Mouse (Mus musculus) kidney, postnatal 0 days (tissue): ENCODE measurements at regions not wholly inside any gene's neighbourhood (a gene's known extent, or its start where the extent isn't known, plus 50 kb on each side); places are given as distances from the start of the nearest gene placed in this dataset.

Source experiments
- ATAC-seq: fragments of 200-750 bp; cut with Nextera tagmentation; replicated peaks from 2 replicates; pipeline ENCODE4 v1.8.0; 2017; ENCODE audit warnings: low read depth, moderate number of reproducible peaks, moderate TSS enrichment, moderate library complexity; ENCODE audit not compliant: low FRiP score
- DNase-seq: peaks from one replicate; pipeline ENCODE4 v3.0.0-alpha.2; 2016; ENCODE audit warnings: low spot score
- H3K27ac ChIP-seq: fragments of 300-500 bp; sonication (generic); 2 replicates; pipeline ENCODE4 v1.5.1; 2014; ENCODE audit warnings: mild to moderate bottlenecking
- H3K27me3 ChIP-seq: fragments of 300-500 bp; sonication (generic); 2 replicates; pipeline ENCODE4 v1.6.1; 2014; ENCODE audit warnings: low read length, mixed read lengths; ENCODE audit not compliant: insufficient read depth
- H3K36me3 ChIP-seq: fragments of 300-500 bp; sonication (generic); 2 replicates; pipeline ENCODE4 v1.6.1; 2014; ENCODE audit warnings: low read length, mixed read lengths; ENCODE audit not compliant: insufficient read depth
- H3K4me1 ChIP-seq: fragments of 300-500 bp; sonication (generic); replicated peaks from 2 replicates; pipeline ENCODE4 v1.6.1; 2014; ENCODE audit warnings: antibody characterized with exemption, low read length, mixed read lengths; ENCODE audit not compliant: insufficient read depth
- H3K4me2 ChIP-seq: fragments of 300-500 bp; sonication (generic); 2 replicates; pipeline ENCODE4 v1.6.1; 2014; ENCODE audit warnings: mild to moderate bottlenecking, low read length, moderate library complexity, mixed read lengths
- H3K4me3 ChIP-seq: fragments of 300-500 bp; sonication (generic); replicated peaks from 2 replicates; pipeline ENCODE4 v1.5.1; 2014; ENCODE audit warnings: low read depth, low read length
- H3K9ac ChIP-seq: fragments of 300-500 bp; sonication (generic); 2 replicates; pipeline ENCODE4 v1.6.1; 2014; ENCODE audit warnings: low read depth, low read length
- H3K9me3 ChIP-seq: fragments of 300-500 bp; sonication (generic); replicated peaks from 2 replicates; pipeline ENCODE4 v1.6.1; 2016; ENCODE audit warnings: low read length, inconsistent platforms, mixed read lengths
- CTCF ChIP-seq: IDR thresholded peaks from 2 replicates; pipeline ENCODE4 v1.5.1; 2016; ENCODE audit warnings: antibody characterized with exemption, low read depth, mild to moderate bottlenecking, moderate library complexity
- WGBS: fragments of 180-500 bp; shearing (Covaris S2); extraction: QIAGEN DNeasy Blood & Tissue Kit; methylation state at CpG from one replicate; pipeline ENCODE4 v1.1.7; 2014; 5-methylcytosine and 5-hydroxymethylcytosine counted together

- 93% methylated on average over 5 of the region's 5 CpGs for WGBS
- H3K36me3 ChIP-seq, result no peaks in the 10 kb centered on the region
- H3K9me3 ChIP-seq, result no peaks in the 10 kb centered on the region
- no peaks in the 10 kb centered on the region for H3K4me1 ChIP-seq
- DNase-seq, result no peak
- TF ChIP-seq CTCF, result no peak
- ATAC-seq, result no peak
- H3K27ac ChIP-seq, result no peak overlapping the region
- H3K27me3 ChIP-seq, result no peaks in the 10 kb centered on the region
- no peak overlapping the region for H3K4me2 ChIP-seq
- H3K9ac ChIP-seq, result no peak overlapping the region
- H3K4me3 ChIP-seq, result no peak overlapping the region
These were observed 168.7 kb upstream of the Phyhipl start for GRCm38 (mm10) chr10:70824461-70824860.

DNA sequence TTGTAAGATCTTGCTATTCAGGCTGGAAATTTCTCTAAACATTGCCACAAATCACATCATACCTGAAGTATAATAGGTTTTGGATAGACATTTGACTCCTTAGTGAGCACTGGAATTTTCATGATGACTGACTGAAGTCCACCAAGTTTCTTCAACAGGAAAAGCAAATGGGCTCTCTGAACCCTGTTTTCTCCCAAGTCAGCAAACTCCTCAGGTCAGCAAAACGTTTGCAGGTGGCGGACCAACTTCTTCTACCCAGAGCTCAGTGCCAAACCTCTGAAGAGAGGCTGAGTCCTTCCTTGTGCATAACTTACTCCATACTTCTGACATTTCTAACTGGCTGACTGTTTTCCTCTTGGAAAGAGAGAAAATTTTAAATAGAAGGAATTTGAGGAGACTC is 164.2 kb upstream of the Phyhipl start:
- Histone ChIP-seq H3K4me3 (no peak overlapping the region), H3K4me2 (no peak overlapping the region), H3K36me3 (no peaks in the 10 kb centered on the region), H3K27ac (no peak overlapping the region), H3K9me3 (no peaks in the 10 kb centered on the region), H3K4me1 (no peaks in the 10 kb centered on the region), H3K9ac (no peak overlapping the region), H3K27me3 (no peaks in the 10 kb centered on the region)
- no peak for TF ChIP-seq CTCF
- ATAC-seq (no peak), DNase-seq (no peak)
- 70% methylated on average over 2 of the region's 2 CpGs for WGBS

GRCm38 (mm10) chr10:70814354-70815131 is 158.8 kb upstream of the Phyhipl start:
- H3K9ac ChIP-seq, result no peak overlapping the region
- H3K36me3 ChIP-seq, result no peaks in the 10 kb centered on the region
- peak; percentile 78 for TF ChIP-seq CTCF
- 61% methylated on average over 15 of the region's 15 CpGs for WGBS
- no peaks in the 10 kb centered on the region for H3K4me1 ChIP-seq
- H3K27ac ChIP-seq, result no peak overlapping the region
- no peaks in the 10 kb centered on the region for H3K27me3 ChIP-seq
- DNase-seq (peak; percentile 77), ATAC-seq (no peak)
- H3K4me3 ChIP-seq, result no peak overlapping the region
- H3K4me2 ChIP-seq, result no peak overlapping the region
- no peaks in the 10 kb centered on the region for H3K9me3 ChIP-seq

DNA sequence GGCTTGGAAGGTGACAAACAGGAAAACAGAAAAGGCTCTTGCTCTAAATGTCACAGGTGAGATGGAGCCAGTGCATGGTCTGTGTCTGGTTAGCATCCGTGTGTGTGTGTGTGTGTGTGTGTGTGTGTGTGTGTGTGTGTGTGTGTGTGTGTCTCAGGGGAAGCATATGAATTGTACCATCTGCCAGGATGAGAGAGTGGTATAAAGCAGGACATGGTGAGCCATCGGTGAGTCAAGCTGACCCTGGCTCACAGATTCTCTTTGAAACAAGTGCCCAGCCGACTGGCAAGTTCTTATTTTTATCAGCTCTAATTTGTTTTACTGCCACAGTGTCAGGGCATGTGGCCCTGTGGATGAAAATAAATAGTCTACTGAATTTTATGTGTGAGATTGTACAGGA is 153.6 kb upstream of the Phyhipl start:
- WGBS, result 46% methylated on average over 3 of the region's 3 CpGs

DNA sequence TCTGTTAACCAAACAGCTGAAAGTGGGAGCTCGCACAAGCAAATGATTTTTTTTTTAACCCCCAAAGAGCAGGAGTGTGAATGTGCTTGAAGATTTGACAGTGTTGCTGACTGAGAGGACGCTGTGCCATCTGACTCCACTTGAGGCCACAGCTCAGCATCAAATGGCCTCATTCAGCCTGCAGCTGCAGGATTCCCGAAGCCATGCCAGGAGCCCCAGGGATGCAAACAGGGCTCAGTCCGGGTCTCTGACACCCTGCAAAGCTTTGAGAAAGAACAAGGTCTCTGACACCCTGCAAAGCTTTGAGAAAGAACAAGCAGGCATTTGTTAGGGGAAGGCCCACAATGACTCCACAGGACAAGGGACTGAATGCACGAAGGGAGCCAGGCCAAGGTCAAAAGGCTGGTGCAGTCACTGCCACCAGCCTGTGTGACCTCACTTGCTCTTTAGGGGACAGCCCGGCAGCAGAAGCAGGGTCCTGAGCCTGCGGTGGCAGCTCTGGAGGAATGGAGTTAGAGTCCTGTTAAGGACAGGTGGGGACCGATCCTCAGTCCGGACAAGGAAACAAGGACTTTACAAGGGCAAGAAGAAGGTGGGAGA is 151.1 kb upstream of the Phyhipl start:
- no peaks in the 10 kb centered on the region for H3K36me3 ChIP-seq
- H3K4me2 ChIP-seq, result no peak overlapping the region
- no peak overlapping the region for H3K27ac ChIP-seq
- H3K9ac ChIP-seq, result no peak overlapping the region
- no peaks in the 10 kb centered on the region for H3K9me3 ChIP-seq
- ATAC-seq (no peak), DNase-seq (no peak)
- H3K27me3 ChIP-seq, result no peaks in the 10 kb centered on the region
- WGBS, result 56% methylated on average over 9 of the region's 9 CpGs
- H3K4me1 ChIP-seq, result no peaks in the 10 kb centered on the region
- no peak for TF ChIP-seq CTCF
- no peak overlapping the region for H3K4me3 ChIP-seq

More for the DNA sequence above, 153.6 kb upstream of the Phyhipl start:
- H3K9ac ChIP-seq, result no peak overlapping the region
- H3K9me3 ChIP-seq, result no peaks in the 10 kb centered on the region
- H3K4me1 ChIP-seq, result no peaks in the 10 kb centered on the region
- no peaks in the 10 kb centered on the region for H3K36me3 ChIP-seq
- DNase-seq (no peak), ATAC-seq (no peak)
- H3K27me3 ChIP-seq, result no peaks in the 10 kb centered on the region
- no peak for TF ChIP-seq CTCF
- no peak overlapping the region for H3K27ac ChIP-seq
- H3K4me3 ChIP-seq, result no peak overlapping the region
- H3K4me2 ChIP-seq, result no peak overlapping the region

DNA sequence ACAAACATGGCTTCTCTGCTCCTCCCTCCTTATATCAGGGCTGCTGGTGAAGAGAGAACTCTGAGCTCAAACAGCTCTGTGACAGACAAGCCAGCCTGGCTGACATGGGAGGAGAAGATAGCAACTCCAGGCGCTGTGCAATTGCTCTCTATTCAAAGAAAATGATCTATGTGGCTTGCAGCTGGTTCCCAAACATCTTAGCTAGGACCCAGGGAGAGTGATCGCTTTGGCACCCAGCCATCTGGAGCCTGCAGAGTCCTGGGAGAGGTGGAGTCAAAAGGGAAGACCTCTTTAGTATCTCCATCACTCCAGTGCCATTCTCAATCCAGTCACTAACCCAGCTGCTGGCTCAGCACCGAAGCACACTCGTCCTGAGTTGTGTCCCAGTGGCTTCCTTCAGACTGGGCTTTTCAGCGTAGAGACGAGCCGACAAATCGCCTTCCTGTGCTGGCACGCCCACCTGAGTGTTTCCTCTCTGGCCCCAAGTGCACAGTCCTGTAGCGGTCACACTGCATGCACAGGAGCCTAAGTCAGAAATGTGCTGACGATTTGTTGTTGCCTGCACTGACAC is 145.1 kb upstream of the Phyhipl start:
- Histone ChIP-seq H3K4me2 (peak overlapping the region; percentile 43), H3K4me1 (0 out of 2 replicates have a peak, but pooled peaks cover 3% of the 10 kb centered on the region), H3K27me3 (no peaks in the 10 kb centered on the region), H3K36me3 (no peaks in the 10 kb centered on the region), H3K9me3 (no peaks in the 10 kb centered on the region), H3K4me3 (no peak overlapping the region), H3K27ac (no peak overlapping the region), H3K9ac (no peak overlapping the region)
- 27% methylated on average over 11 of the region's 11 CpGs for WGBS
- DNase-seq (peak; percentile 34), ATAC-seq (peak; percentile 82)
- TF ChIP-seq CTCF, result no peak
